Mouse (Mus musculus): ENCODE results near the gene Slc35e2. TPM values are rescaled to one million over a fixed set of nuclear protein-coding genes. Genes with fewer than 3 reads are reported as not detected.
"Not testable (repeated sequence)": the region's sequence is repeated elsewhere in the genome, so short reads cannot be mapped to it uniquely, and the experiment has no call there.

Gene Slc35e2
- total RNA-seq (2021), result 1 to 10 TPM; 2.9 to 3.8 TPM
- long read RNA-seq, experiment 1, result 0 reads
- long read RNA-seq, experiment 2, result 0 reads

- intact Hi-C loops (cut with DNase I), result no loop called here
- peak; percentile 90 to 99 for DNase-seq
Observed at GRCm38 (mm10) chr4:155601091-155601996, at the start of gene Slc35e2. Gene Slc35e2 (plus strand): TSS chr4:155601416.

GRCm38 (mm10) chr4:155552917-155553532, 48.2 kb upstream of the Slc35e2 start:
- intact Hi-C loops (cut with DNase I), result no loop called here
- no peak for DNase-seq

- no peak for DNase-seq
- intact Hi-C loops (cut with DNase I), result loop anchor here (5.0 kb wide), 1 partner anchor 33 kb away; no protein-coding TSS in a partner anchor
Observed at GRCm38 (mm10) chr4:155554880-155555279, 46.3 kb upstream of the Slc35e2 start.

GRCm38 (mm10) chr4:155555464-155555863, 45.8 kb upstream of the Slc35e2 start:
- DNase-seq, result no peak
- intact Hi-C loops (cut with DNase I), result loop anchor here (5.0 kb wide), 1 partner anchor 33 kb away; no protein-coding TSS in a partner anchor

- DNase-seq, result no peak
- intact Hi-C loops (cut with DNase I), result loop anchor here (5.0 kb wide), 1 partner anchor 37 kb away; no protein-coding TSS in a partner anchor
Observed at GRCm38 (mm10) chr4:155559454-155559853, 41.8 kb upstream of the Slc35e2 start.

- no peak for DNase-seq
- intact Hi-C loops (cut with DNase I), result no loop called here
Observed at GRCm38 (mm10) chr4:155560932-155561331, 40.3 kb upstream of the Slc35e2 start.

GRCm38 (mm10) chr4:155561661-155562442, 39.4 kb upstream of the Slc35e2 start, which contains the start of gene Nadk:
Gene Nadk (plus strand): TSS chr4:155562378.
- peak in 1 of 2 experiments; percentile 31 for DNase-seq

GRCm38 (mm10) chr4:155562725-155563399, 38.4 kb upstream of the Slc35e2 start:
- intact Hi-C loops (cut with DNase I), result loop anchor here (2.0 kb wide), 1 partner anchor 72 kb away; the partner anchor contains the start of gene Gnb1
- peak; percentile 47 to 60 for DNase-seq

More at GRCm38 (mm10) chr4:155561661-155562442, 39.4 kb upstream of the Slc35e2 start, which contains the start of gene Nadk:
- intact Hi-C loops (cut with DNase I), result loop anchor here (2.0 kb wide), 1 partner anchor 71 kb away; the partner anchor contains the start of gene Gnb1

GRCm38 (mm10) chr4:155563400-155564231, 37.6 kb upstream of the Slc35e2 start:
- peak; percentile 94 to 97 for DNase-seq
- intact Hi-C loops (cut with DNase I), result loop anchor here (2.0 kb wide), 1 partner anchor 73 kb away; the partner anchor contains the start of gene Gnb1

- intact Hi-C loops (cut with DNase I), result no loop called here
- DNase-seq, result peak in 1 of 2 experiments; percentile 48
Observed at GRCm38 (mm10) chr4:155564315-155565069, 36.7 kb upstream of the Slc35e2 start.

GRCm38 (mm10) chr4:155566555-155566954, 34.7 kb upstream of the Slc35e2 start:
- intact Hi-C loops (cut with DNase I), result no loop called here
- no peak for DNase-seq

GRCm38 (mm10) chr4:155568170-155568569, 33.0 kb upstream of the Slc35e2 start:
- DNase-seq, result no peak
- intact Hi-C loops (cut with DNase I), result loop anchor here (2.0 kb wide), 1 partner anchor 87 kb away; no protein-coding TSS in a partner anchor

- intact Hi-C loops (cut with DNase I), result loop anchor here (2.0 kb wide), 1 partner anchor 88 kb away; no protein-coding TSS in a partner anchor
- DNase-seq, result no peak
Observed at GRCm38 (mm10) chr4:155568632-155569370, 32.4 kb upstream of the Slc35e2 start.

- DNase-seq, result no peak
- intact Hi-C loops (cut with DNase I), result loop anchor here (2.0 kb wide), 1 partner anchor 89 kb away; no protein-coding TSS in a partner anchor
Observed at GRCm38 (mm10) chr4:155569818-155570217, 31.4 kb upstream of the Slc35e2 start.

- intact Hi-C loops (cut with DNase I); DNase-seq: not testable (repeated sequence)
Observed at GRCm38 (mm10) chr4:155570315-155570714, 30.9 kb upstream of the Slc35e2 start.

- DNase-seq, result no peak
- intact Hi-C loops (cut with DNase I), result no loop called here
Observed at GRCm38 (mm10) chr4:155571442-155571841, 29.8 kb upstream of the Slc35e2 start.

- intact Hi-C loops (cut with DNase I), result no loop called here
- DNase-seq, result no peak
Observed at GRCm38 (mm10) chr4:155573155-155573554, 28.1 kb upstream of the Slc35e2 start.

Data from gastrocnemius, postnatal 36 days (tissue).